In the genomic region with DNA sequence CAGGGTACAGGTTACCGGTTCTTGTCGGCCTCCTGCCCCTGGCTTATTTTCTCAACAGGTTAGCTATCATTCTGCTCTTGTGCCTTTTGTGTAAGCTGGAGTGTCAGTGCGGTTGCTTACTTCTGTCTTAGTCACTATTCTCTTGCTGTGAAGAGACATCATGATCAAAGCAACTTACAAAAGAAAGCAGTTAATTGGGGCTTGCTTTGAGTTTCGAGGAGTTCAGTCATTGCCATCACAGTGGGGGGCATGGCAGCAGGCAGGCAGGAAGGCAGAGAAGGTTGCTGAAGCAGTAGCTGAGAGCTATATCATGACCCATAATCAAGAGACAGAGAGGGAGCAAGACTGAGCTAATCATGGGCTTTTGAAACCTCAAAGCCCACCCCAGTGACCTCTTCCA, we compare ENCODE assay signal across 27 mouse cellular contexts. TPM values are rescaled to one million over a fixed set of nuclear protein-coding genes. Genes with fewer than 3 reads are reported as not detected.
"Had no signal": no experiment of that assay in that cellular context is flagged by ENCODE, and none has a peak within 500 bp of the region (broad histone marks: within the 10 kb centered on the region; RNA-seq: fewer than 3 reads in every experiment).

No protein-coding gene starts in this region.

- H3K4me3 ChIP-seq: gastrocnemius, adult 2 months; heart, adult 2 months; heart, embryonic 13.5 days; heart, embryonic 15.5 days; hindbrain, embryonic 13.5 days; hindbrain, embryonic 15.5 days; kidney, embryonic 15.5 days; layer of hippocampus, adult 2 months; limb, embryonic 13.5 days; limb, embryonic 15.5 days; liver, embryonic 12.5 days had no signal

- H3K4me1 ChIP-seq: hindbrain, embryonic 15.5 days; kidney, embryonic 15.5 days; limb, embryonic 13.5 days; limb, embryonic 15.5 days had no signal

- H3K27ac ChIP-seq: gastrocnemius, adult 2 months; heart, adult 2 months; heart, embryonic 13.5 days; heart, embryonic 15.5 days; hindbrain, embryonic 13.5 days; hindbrain, embryonic 15.5 days; hindbrain, postnatal 0 days; kidney, embryonic 15.5 days; kidney, postnatal 0 days; layer of hippocampus, adult 2 months; limb, embryonic 13.5 days; limb, embryonic 15.5 days; liver, embryonic 12.5 days; liver, embryonic 14.5 days had no signal

- DNase-seq: gastrocnemius, adult 2 months; gastrocnemius, postnatal 10 days; gastrocnemius, postnatal 25 days; heart, adult 11 months; heart, adult 2 months; heart, postnatal 14 days; heart, postnatal 36 days; kidney, adult 11 months; kidney, adult 2 months; kidney, adult 9 months; kidney, postnatal 14 days; kidney, postnatal 36 days; layer of hippocampus, postnatal 36 days; left cerebral cortex, postnatal 4 days had no signal

RNA-seq across cellular contexts. Expression of gene Lamc3, which starts 47.5 kb away (rescaled TPM):
- total RNA-seq: hematopoietic stem cell, adult 5-6 weeks had no signal
